Mouse (Mus musculus): ENCODE measurements around the gene Tma7.

Gene Tma7

DNA sequence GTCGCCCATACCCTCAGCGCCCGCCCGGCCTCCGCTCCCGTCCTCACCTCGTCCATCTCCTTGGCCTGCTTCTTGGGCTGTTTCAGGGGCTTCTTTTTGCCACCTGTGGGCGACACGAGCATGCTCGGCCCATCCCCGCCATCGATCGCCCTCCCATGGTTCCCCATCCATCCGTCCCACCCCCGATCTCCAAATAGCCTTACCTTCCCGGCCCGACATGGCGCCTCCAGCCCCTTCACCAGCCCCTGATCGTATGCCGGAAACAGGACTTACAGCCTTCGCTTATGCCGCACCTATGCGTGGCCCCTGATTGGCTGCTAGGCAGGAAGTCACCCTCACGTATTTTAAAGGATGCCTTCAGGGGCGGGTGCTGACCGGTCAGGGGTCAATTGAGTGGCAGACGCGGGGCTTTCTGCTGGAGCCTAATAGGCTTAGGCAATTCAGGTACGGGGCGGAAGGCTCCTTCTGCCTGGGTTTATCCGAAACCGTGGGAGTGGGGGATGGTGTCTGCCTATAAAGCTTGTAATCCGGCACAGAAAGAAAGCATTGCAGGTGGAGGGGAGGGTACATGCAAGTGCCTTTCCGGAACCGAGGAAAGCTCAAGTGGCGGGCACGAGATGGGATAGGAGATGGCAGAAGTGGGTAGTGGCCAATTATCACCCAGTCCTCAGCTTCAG lies at the start of gene Tma7, which contains the start of gene Ccdc51:
Tma7 (minus strand) TSS at position 464 of the 677 bp plus-strand sequence.
Ccdc51 (plus strand) TSS at position 370 of the 677 bp plus-strand sequence.
- peak; percentile 67 for DNase-seq (ENCODE audit: low read depth, low spot score)

DNA sequence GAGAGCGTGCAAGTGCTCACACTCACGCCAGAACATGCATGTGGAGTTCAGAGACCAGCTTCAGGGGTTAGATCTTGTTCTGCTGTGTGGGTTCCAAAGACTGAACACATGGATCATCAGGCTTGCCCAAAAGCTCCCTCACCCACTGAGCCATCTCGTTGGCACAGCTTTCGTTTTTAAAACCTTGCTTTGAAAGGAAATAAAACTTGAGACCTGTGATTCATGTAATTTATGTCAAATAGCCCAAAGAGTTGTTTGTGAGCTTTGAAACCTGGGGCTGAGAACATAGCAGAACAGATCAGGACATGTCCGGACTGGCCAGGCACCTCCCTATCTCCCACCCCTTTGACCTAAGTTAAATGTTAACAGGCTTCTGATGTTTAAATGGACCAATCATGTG lies 47.7 kb upstream of the Tma7 start:
- DNase-seq (ENCODE audit: low read depth, low spot score): no peak

- DNase-seq (ENCODE audit: low read depth, low spot score): no peak
These were observed 45.8 kb upstream of the Tma7 start for GRCm38 (mm10) chr9:109128211-109128610.

DNA sequence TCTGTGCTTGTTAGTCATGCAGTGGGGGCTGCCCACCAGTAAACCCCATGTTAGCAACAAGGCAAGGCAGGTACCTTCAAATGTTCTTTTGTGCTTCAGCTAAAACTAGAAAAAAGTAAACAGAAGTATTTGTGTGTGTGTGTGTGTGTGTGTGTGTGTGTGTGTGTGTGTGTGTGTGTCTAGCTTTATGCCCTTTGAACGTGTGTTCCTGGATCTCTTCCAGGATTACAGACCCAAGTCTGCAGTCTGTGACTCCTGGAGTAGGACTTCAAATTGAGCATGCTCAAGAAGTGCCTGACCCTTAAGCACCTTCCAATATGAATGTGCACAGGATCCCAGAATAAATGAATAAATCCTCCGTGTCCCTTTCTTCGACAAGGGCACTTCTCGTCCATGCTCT lies 44.7 kb upstream of the Tma7 start:
- no peak for DNase-seq (ENCODE audit: low read depth, low spot score)

- DNase-seq (ENCODE audit: low read depth, low spot score): no peak
These were observed 43.1 kb upstream of the Tma7 start for GRCm38 (mm10) chr9:109125481-109125880.

DNA sequence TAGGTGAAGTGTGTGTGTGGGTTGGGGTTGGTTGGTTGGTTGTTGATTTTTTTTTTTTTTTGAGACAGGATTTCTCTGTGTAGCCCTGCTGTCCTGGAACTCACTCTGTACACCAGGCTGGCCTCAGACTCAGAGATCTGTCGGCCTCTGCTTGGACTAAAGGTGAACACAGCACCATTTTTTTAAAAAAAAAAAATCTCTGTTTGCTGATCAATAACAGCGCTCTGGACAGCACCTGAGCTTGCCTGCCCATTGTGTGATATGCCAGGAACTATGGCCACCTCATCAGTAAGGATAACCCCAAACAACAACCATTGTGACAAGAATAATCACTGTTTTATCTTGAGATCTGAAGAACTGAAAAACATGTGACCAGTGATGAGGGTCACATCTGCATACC lies 42.7 kb upstream of the Tma7 start:
- DNase-seq (ENCODE audit: low read depth, low spot score): no peak

GRCm38 (mm10) chr9:109124164-109124563 lies 41.8 kb upstream of the Tma7 start:
- no peak for DNase-seq (ENCODE audit: low read depth, low spot score)

GRCm38 (mm10) chr9:109123266-109123665 lies 40.9 kb upstream of the Tma7 start:
- no peak for DNase-seq (ENCODE audit: low read depth, low spot score)

DNA sequence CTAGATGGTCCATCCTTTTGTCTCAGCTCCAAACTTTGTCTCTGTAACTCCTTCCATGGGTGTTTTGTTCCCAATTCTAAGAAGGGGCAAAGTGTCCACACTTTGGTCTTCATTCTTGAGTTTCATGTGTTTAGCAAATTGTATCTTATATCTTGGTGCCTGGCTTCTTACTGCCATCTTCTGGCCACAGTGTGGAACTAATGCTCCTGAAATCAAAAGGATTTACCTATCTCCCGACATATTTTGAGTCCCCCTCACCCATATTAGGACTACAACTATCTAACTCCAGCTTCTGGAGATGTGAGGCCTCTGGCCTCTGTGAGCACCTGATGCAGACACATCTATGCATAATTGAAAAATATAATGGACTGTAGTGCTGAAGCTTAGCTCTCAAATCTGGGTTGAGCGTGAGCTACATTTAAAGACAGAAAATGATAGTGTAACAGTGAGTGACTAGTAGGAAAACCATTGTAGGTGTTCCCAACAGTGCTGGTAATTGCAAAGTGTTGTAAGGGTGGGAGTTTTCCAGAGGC lies 40.2 kb upstream of the Tma7 start:
- no peak for DNase-seq (ENCODE audit: low read depth, low spot score)

DNA sequence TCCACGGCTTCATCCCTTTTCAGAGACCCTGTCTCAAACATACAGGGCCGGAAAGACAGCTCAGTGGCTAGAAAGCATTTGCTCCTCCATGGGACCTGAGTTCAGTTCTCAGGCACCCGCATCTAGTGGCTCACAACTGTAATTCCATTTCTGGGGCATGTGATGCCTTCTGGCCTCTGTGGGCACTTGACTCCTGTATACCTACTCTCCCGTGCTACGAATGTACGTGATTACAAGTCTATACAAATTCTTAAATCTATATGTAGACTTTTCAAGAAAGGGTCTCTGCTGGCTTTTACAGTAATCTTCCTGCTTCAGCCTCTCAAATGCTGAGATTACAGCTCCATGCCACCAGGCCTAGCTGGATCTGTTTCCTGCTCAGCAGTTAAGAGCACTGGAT lies 38.6 kb upstream of the Tma7 start:
- no peak for DNase-seq (ENCODE audit: low read depth, low spot score)

DNA sequence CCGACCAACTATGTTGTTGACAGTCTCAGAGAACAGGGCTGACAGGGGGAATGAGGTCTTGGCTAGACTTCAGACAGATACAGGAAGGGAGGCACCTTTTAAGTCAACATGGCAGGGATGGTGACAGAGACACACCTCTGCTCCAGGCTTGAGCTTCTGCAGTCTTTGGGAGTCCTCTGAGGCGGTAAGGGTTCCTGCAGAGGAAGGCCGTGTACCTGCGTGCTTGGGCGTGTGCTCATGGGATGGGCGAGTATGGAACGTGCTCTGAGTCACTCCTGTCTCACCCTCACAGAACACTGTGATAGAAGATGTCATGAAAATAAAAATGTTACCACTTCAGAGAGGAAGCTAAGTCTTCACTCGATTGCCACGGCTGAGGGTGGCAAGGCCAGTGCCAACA lies 37.2 kb upstream of the Tma7 start:
- no peak for DNase-seq (ENCODE audit: low read depth, low spot score)

DNA sequence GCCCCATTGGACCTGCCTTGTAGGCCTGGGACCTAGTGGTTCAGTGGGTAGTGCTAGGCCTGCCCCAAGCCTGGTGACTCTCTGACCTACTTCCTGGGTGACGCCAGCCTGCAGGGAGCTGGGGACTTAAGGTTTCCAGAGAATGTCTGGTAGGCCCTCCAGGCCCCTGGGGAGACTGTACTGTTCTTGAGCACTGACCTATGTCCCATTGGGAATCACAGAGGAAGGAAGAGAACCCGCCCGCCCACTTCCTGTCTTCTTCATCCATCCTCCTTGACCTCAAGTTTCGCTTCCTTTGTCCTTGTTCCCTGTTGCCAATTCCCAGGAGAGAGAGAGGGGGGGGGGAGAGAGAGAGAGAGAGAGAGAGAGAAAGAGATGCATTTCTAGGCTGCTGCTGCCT lies 35.7 kb upstream of the Tma7 start:
- DNase-seq (ENCODE audit: low read depth, low spot score): no peak

DNA sequence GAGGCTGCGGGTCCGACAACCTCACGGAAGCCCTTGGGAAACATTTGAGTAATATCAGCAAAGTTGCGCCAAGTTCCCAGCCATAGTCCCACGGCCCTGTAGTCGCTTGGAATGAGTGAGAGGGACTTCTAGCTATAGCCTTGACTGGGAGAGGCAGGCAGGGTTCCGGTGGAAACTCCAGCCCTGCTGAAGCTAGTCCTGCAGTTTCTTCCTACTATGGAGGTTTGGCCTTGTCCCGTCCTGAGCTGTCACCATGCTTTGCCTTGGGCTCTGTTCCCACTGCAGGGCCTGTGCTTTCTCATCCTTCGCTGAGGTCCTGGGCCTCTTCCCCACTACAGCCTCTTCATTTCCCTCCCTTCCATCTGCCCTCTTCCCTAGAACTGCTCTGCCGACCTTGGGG lies 33.8 kb upstream of the Tma7 start:
- no peak for DNase-seq (ENCODE audit: low read depth, low spot score)

GRCm38 (mm10) chr9:109114871-109115270 lies 32.5 kb upstream of the Tma7 start:
- DNase-seq (ENCODE audit: low read depth, low spot score): no peak

DNA sequence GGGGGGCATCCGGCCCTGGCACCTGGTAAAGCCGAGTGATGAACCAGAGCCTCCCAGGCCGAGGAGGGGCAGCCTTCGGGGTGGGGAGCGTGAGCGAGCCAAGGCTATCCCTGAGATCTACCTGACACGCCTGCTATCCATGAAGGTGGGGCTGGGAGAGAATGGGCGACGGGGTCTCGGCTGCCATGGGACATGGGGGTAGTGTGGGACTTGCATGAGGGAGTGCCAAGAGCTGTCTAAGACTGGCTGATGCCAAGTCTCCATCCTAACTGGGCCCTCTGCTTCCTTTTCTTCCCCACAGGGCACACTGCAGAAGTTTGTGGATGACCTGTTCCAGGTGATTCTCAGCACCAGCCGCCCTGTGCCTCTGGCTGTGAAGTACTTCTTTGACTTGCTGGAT lies 31.9 kb upstream of the Tma7 start:
- no peak for DNase-seq (ENCODE audit: low read depth, low spot score)

- DNase-seq (ENCODE audit: low read depth, low spot score): no peak
These were observed 30.9 kb upstream of the Tma7 start for GRCm38 (mm10) chr9:109113331-109113730.

DNA sequence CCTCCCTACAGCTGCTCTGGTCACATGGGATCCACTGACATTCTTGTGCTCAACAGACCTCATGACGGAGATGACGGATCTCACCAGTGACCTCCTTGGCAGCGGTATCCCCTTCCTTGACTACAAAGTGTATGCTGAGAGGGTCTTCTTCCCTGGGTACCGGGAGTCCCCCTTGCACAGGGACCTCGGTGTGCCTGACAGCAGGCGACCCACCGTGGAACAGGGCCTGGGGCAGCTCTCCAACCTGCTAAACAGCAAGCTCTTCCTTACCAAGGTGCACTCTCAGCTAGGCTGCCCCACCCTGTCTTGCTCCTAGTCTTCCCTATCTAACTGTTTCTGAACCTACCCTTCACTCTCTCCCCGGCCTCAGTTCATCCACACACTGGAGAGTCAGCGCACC lies 29.2 kb upstream of the Tma7 start:
- DNase-seq (ENCODE audit: low read depth, low spot score): no peak

- DNase-seq (ENCODE audit: low read depth, low spot score): no peak
These were observed 28.7 kb upstream of the Tma7 start for GRCm38 (mm10) chr9:109111101-109111500.

GRCm38 (mm10) chr9:109110240-109110639 lies 27.9 kb upstream of the Tma7 start:
- DNase-seq (ENCODE audit: low read depth, low spot score): no peak

GRCm38 (mm10) chr9:109107341-109107740 lies 25.0 kb upstream of the Tma7 start:
- no peak for DNase-seq (ENCODE audit: low read depth, low spot score)

DNA sequence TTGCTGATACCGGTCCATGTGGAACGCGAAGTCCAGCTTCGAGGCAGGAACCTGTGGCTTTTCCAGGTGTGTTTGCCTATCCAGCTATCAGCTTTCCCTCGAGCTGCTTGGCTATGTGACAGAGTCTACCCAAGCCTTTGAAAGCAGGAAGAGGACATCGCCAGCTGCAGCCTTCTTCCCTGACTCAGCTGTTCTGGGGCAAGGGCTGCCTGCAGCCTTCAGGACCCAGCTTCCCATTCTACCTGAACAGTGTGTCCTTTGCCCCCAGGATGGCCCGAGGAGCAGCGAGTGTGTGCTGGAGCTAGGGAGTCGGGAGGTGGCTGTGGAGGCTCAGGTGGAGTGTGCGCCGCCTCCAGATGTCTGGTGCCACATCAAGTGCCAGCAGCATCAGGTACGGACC lies 23.3 kb upstream of the Tma7 start:
- no peak for DNase-seq (ENCODE audit: low read depth, low spot score)

DNA sequence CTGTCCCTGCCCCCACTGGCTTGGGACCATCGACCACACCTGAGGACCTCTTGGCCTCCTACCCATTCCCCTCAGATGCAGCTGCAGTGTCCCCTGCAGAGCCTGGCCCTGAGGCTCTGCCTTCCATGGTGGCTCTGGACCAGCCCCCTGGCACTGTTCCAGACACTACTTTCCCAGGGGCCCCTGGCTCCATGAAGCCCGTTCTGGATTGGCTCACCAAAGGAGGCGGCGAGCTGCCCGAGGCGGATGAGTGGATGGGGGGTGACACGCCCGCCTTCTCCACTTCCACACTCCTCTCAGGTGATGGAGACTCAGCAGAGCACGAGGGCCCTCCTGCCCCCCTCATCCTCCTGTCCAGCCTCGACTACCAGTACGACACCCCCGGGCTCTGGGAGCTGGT lies 22.6 kb upstream of the Tma7 start:
- DNase-seq (ENCODE audit: low read depth, low spot score): no peak

DNA sequence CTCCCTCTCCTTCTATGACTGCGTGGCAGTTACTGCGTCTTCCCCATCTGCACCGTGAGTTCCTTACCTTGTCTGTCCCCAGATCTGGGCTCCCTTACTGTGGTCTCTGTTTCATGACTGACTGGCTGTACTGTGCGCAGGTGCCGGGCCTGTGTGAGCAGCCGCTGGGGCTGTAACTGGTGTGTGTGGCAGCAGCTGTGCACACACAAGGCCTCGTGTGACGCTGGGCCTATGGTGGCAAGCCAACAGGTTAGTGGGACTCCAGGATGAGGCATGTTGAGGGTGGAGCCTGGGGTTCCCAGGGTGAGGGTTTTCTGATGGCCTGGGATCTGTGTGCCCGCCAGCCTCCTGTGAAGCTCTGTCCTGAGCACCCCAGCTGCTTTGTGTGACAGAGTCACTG lies 21.7 kb upstream of the Tma7 start:
- no peak for DNase-seq (ENCODE audit: low read depth, low spot score)

DNA sequence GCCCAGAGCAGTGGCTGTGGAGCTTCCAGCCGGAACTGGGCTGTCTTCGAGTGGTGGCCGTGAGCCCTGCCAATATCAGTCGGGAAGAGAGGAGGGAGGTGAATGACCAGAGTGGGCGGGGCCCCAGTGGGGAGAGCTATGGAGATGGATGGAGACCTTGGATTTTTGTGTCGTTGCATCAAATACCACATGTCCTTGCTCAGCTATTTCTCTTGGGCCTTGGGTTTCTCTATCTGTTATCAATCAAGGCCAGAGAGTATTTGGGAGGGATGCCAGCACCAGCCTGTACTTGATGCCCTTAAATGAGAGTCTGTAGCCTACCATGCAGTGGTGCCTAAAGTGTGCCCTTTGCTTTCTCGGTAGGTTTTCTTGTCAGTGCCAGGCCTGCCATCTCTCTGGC lies 20.9 kb upstream of the Tma7 start:
- no peak for DNase-seq (ENCODE audit: low read depth, low spot score)
